Mouse (Mus musculus): ENCODE measurements around the gene Xpr1.

DNA sequence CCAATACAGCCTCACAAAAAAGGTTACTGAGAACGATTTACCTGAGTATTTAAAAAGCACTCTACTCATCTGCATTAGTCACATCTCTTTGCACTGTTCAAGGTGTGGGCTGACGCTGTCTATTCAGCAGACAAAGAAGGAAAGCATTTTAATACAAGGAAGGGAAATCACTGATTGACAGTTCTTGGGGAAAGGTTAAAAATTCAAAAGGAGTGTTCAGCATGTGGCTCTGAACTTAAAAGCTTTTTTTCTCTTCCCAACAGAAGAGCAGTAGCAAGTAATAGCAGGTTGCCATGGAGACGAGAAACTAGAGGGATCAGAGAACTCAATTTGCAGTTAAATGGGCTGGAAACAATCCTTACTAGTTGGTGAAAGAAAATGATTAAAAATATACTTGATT is 110.3 kb downstream of the Xpr1 start:
- TF ChIP-seq ELF1 (IDR thresholded peaks at IDR 0.05; ENCODE audit: low read depth, low read length) (no peak), EP300 (IDR thresholded peaks at IDR 0.05; ENCODE audit: low read depth in 1 of 2, low read length in 2 of 2) (no peak), SIN3A (IDR thresholded peaks at IDR 0.05; ENCODE audit: low read length) (no peak), POLR2A (IDR thresholded peaks at IDR 0.05; ENCODE audit: control insufficient read depth in 1 of 2, insufficient read depth in 1 of 2, low read depth in 1 of 2, low read length in 2 of 2, poor library complexity in 1 of 2) (no peak), GATA1 (IDR thresholded peaks at IDR 0.05; ENCODE audit: low read depth, low read length) (no peak), CTCF (IDR thresholded peaks at IDR 0.05 in 2 of 3, conservative IDR thresholded peaks at IDR 0.05 in 1 of 3; ENCODE audit: control insufficient read depth in 1 of 3, insufficient read depth in 1 of 3, low read depth in 2 of 3, low read length in 3 of 3, poor library complexity in 1 of 3, severe bottlenecking in 1 of 3) (no peak), USF2 (IDR thresholded peaks at IDR 0.05; ENCODE audit: borderline replicate concordance in 1 of 2, insufficient read depth in 1 of 2, low read depth in 1 of 2, low read length in 2 of 2) (no peak), RAD21 (IDR thresholded peaks at IDR 0.05; ENCODE audit: low read depth, low read length) (no peak), CHD1 (IDR thresholded peaks at IDR 0.05; ENCODE audit: low read depth, low read length) (no peak)
